Mouse (Mus musculus): ENCODE measurements around the gene Foxd3.

The Foxd3 gene

GRCm38 (mm10) chr4:99656605-99657429 is 718 bp downstream of the Foxd3 start:
- in situ Hi-C loops (cut with MboI, MseI) = loop anchor here (10.0 to 25.0 kb wide), 2 partner anchors 230 to 258 kb away; no protein-coding TSS in a partner anchor

GRCm38 (mm10) chr4:99657430-99657820 is 1.3 kb downstream of the Foxd3 start:
- in situ Hi-C loops (cut with MboI, MseI) = loop anchor here (10.0 to 25.0 kb wide), 2 partner anchors 230 to 257 kb away; no protein-coding TSS in a partner anchor

GRCm38 (mm10) chr4:99657831-99658470 is 1.9 kb downstream of the Foxd3 start:
- in situ Hi-C loops (cut with MboI, MseI) = loop anchor here (10.0 to 25.0 kb wide), 2 partner anchors 229 to 257 kb away; no protein-coding TSS in a partner anchor

GRCm38 (mm10) chr4:99658881-99659280 is 2.8 kb downstream of the Foxd3 start:
- in situ Hi-C loops (cut with MboI, MseI) = loop anchor here (10.0 to 25.0 kb wide), 2 partner anchors 228 to 256 kb away; no protein-coding TSS in a partner anchor

GRCm38 (mm10) chr4:99659361-99660072 is 3.4 kb downstream of the Foxd3 start:
- in situ Hi-C loops (cut with MboI, MseI) = loop anchor here (10.0 to 25.0 kb wide), 2 partner anchors 228 to 255 kb away; no protein-coding TSS in a partner anchor

- in situ Hi-C loops (cut with MboI, MseI) = loop anchor here in 1 of 2 experiments (25.0 kb wide), 1 partner anchor 227 kb away; no protein-coding TSS in a partner anchor
These were observed 4.0 kb downstream of the Foxd3 start for GRCm38 (mm10) chr4:99660073-99660611.

- in situ Hi-C loops (cut with MboI, MseI) = loop anchor here in 1 of 2 experiments (25.0 kb wide), 1 partner anchor 226 kb away; no protein-coding TSS in a partner anchor
These were observed 4.9 kb downstream of the Foxd3 start for GRCm38 (mm10) chr4:99660981-99661380.

- in situ Hi-C loops (cut with MboI, MseI) = loop anchor here in 1 of 2 experiments (25.0 kb wide), 1 partner anchor 225 kb away; no protein-coding TSS in a partner anchor
These were observed 5.9 kb downstream of the Foxd3 start for GRCm38 (mm10) chr4:99661956-99662355.

- in situ Hi-C loops (cut with MboI, MseI) = loop anchor here in 1 of 2 experiments (25.0 kb wide), 1 partner anchor 225 kb away; no protein-coding TSS in a partner anchor
These were observed 6.3 kb downstream of the Foxd3 start for GRCm38 (mm10) chr4:99662431-99662830.

GRCm38 (mm10) chr4:99662841-99663567 is 6.9 kb downstream of the Foxd3 start:
- in situ Hi-C loops (cut with MboI, MseI) = loop anchor here in 1 of 2 experiments (25.0 kb wide), 1 partner anchor 224 kb away; no protein-coding TSS in a partner anchor

GRCm38 (mm10) chr4:99663710-99664109 is 7.6 kb downstream of the Foxd3 start:
- in situ Hi-C loops (cut with MboI, MseI) = loop anchor here in 1 of 2 experiments (25.0 kb wide), 1 partner anchor 224 kb away; no protein-coding TSS in a partner anchor

- in situ Hi-C loops (cut with MboI, MseI) = loop anchor here in 1 of 2 experiments (25.0 kb wide), 1 partner anchor 217 kb away; no protein-coding TSS in a partner anchor
These were observed 14.2 kb downstream of the Foxd3 start for GRCm38 (mm10) chr4:99670203-99670851.

GRCm38 (mm10) chr4:99675191-99675590 is 19.1 kb downstream of the Foxd3 start:
- in situ Hi-C loops (cut with MboI, MseI) = no loop called here

- in situ Hi-C loops (cut with MboI, MseI) = no loop called here
These were observed 27.8 kb downstream of the Foxd3 start for GRCm38 (mm10) chr4:99683941-99684340.

GRCm38 (mm10) chr4:99686308-99686707 is 30.2 kb downstream of the Foxd3 start:
- in situ Hi-C loops (cut with MboI, MseI) = no loop called here
